Mouse (Mus musculus) R1 (cell line): ENCODE data around the gene Casp14.

Experiments
- DNase-seq: peaks from one replicate; pipeline ENCODE4 v3.0.0-alpha.2; 2018; ENCODE audit warnings: low read depth, low spot score

Gene Casp14

DNA sequence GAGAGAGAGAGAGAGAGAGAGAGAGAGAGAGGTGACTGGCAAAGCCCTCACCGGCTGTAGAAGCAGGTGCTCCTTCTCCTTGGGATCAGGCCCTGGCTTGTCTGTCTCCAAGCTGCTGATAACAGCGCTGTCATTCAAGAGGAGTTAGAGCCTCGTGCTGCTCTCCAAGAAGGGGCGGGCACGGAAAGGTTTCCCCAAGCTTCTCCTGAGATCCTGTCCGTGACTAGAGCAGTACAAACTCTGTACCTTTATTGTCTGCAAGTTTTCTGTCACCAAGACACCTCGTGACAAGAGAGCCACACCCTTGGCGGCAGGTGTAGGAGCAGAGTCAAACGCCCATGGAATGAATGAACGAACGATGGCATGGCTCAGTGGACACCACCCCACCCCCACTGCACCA lies at the start of gene Casp14:
Gene Casp14 (minus strand): TSS at position 239 of the 400 bp plus-strand sequence.
- DNase-seq: no peak

DNA sequence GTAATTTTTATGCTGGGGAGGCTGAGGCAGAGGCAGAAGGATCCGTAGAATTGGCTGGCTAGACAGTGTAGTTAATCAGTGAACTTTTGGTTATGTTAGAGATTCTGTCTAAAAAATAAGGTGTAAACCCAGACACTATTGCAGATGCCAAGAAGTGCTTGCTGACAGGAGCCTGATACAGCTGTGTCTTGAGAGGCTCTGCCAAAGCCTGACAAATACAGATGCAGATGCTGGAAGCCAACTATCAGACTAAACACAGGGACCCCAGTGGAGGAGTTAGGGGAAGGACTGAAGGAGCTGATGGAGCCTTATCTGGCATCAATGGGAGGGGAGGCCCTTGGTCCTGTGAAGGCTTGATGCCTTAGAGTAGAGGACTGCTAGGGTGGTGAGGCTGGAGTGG lies 47.5 kb upstream of the Casp14 start:
- no peak for DNase-seq

DNA sequence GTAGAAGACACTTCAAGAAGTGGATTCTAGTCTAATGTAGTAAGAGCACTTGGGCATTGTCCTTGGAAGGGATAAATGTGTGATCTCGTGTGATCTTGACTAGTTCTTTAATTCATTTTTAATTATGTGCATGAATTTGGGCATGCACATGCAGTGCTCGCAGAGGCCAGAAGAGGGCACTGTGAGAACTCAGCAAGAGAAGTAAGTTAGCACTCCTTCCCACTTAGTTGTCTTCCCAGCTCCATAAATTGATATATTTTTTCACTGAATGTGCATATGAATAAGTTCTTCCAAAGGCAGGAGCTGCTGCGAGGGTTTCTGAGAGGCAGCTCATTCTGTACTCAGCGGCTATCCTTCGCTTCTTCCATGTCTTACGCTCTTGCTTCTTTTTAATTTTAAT lies 37.9 kb upstream of the Casp14 start:
- DNase-seq: peak; percentile 66

DNA sequence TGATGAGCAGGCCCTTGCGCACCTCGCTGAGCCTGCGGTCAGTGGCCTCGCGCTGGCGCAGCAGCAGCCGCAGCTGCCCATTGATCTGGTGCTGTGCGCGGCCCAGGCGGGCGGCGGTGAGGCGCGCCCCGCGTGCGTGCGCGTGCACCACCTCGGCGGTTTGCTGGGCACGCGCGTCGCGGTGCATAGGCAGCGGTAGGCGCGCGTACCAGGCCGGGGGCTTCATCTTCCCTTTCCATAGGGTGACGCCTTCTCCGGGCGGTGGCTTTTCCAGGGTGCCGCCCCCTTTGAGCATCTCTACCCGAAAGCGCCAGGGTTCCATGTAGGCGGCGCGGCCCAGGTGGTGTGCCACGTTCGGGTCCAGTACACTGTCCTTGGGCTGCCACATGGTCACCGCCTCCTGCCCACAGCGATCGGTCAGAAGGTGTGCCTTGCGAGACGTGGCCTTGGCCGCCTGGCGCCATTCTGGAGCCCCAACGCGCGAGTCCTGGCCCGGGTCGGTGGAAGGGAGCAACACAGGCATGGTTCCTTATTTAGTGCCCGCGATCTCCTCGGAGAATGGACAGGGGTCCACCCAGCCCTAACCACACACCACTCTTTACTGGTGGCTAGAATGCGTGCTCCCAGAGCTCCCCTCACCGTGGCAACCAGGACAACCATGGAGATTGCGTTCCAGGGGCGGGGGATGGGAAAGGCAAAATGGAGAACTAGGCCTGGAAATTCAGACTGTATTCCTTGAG lies 34.5 kb upstream of the Casp14 start, which contains the start of gene Ccdc105:
Gene Ccdc105 (minus strand): TSS at position 614 of the 740 bp plus-strand sequence.
- peak; percentile 88 for DNase-seq

DNA sequence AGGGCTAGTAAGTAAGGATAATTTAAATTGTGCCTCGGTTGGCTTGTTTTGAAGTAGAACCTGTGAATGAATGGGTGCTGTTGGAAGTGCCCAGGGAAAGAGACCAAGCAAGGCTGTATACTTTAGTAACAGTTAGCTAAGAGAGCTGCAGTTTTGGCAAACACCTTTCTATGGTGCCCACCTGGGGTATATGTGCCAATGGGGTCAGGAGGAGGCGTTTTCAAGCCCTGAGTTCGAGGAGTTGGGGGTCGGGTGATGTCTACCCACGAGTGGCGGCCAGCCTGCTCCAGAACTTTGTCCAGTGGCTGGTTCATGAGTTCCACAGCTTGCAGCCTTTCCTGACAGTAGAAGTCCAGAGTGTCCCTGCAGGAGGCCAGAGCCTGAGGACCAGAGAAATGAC lies 30.9 kb upstream of the Casp14 start:
- no peak for DNase-seq

DNA sequence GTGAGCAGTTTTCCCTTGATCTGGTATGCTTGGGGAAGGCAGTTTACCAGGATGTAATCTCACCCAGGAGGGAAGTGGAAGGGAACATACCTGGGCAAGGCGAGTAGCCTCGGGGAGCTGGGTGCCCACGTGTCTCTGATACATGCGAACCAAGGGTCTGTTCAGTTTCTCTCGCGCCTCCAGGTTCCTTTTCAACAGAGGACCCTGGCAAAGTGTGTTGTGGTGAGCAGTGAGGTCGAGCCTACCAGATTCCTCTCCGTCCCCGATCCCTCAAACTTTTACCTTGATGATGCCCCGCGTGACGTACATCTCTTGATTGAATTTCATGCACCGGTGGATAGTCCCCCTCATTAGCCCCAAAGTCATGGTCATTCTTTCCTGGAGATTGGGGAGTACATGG lies 30.1 kb upstream of the Casp14 start:
- no peak for DNase-seq

DNA sequence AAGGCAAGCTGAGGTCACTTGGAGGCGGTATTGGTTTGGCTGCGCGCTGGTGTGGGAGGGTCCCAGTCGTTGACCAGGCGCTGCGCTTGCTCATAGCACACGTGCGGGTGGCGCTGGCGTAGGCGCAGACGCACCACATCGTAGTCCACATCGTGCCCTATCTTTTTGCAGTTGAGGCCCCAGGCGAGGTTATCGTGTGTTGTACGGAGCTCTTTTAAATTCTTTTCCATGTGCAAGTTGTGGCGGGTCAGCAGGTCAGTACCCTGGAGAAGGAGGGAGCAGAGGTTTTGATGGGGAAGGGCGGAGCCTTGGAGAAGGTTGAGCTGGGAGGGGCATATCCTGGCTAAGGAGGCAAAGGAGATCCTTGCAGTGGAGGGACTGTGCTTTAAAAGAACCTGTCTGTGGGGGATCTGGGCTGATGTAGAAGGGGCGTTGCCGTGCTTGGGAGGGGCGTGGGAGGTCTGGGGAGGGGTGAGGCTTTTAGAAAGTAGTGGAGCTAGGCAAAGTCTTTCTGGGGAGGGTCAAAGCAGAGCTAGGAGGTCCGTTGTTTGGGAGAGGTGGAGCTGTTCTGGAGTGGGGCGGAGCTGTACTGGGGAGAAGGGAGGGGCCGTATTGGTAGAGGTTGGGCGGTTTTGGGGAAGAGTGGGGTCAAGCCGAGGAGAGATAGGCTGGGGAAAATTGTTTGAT lies 29.1 kb upstream of the Casp14 start:
- peak; percentile 95 for DNase-seq

DNA sequence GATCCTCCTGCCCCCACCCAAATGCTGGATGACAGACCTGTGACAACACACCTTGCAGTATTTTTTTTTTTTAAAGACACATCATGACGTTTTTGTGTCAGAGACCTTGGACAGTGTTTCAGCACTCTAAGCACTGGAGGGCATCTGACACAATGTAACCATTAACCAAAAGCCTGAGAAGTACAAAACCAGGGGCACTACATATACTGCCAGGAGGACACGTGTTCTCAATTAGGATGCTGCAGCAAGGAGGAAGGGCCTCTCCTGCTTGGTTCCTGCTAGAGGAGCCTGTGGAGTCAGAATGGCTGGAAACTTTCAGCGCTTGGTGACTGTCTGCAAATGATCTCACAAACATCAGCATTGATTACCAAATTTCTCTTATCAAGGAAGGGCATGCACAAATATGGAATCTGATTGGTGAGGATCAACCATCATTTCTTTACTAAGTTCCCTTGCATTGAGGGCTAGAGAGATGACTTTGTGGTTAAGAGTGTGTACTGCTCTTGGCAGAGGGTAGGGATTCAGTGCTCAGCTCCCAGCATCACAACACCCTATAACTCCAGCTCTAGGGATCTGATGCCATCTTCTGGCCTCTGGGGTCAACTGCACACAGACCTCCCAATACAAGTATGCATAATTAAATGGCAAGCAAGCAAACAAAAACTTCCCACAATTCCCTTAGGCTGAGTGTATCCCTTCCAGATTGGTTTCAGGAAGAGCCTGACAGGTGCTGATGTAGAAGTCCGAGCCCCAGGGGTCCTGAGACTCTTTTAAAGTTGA lies 27.5 kb upstream of the Casp14 start:
- DNase-seq: peak; percentile 74

DNA sequence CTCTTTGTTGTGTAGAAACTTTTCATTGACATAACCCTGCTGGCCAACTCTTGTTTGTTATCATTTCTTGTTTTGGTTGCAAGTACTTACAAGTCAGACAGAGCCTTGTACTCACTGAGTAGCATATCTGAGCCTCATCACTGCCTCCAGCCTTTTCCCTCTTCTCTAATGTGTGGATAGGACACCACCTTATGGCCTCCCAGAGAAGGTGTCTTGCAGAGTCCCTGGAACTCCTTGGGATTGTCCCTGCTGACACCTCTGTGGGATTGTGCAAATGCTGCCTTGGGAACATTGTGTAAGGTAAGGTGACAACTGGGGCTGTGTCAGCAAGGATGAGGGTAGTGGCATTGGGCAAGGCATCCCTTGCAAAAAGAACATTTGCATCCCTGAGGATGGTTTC lies 25.6 kb upstream of the Casp14 start:
- no peak for DNase-seq

DNA sequence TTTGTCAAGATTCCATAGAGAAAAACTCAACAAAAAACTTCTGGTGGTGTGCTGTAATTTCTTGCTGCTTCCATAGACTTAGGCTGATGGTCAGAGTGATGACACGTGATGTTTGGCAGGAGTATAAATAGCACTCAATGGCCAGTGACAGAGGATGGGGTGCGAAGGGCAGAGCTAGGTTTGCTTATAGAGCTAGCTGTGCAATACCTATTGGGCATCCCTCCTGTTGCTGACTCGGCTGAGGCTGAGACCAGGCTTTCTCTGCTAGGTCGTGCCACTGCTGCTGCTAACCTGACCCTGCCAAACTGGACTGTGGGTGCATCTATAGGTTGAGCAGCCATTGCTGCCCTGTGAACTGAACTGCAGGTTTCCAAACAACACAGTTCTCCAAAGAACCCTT lies 21.7 kb upstream of the Casp14 start:
- no peak for DNase-seq

DNA sequence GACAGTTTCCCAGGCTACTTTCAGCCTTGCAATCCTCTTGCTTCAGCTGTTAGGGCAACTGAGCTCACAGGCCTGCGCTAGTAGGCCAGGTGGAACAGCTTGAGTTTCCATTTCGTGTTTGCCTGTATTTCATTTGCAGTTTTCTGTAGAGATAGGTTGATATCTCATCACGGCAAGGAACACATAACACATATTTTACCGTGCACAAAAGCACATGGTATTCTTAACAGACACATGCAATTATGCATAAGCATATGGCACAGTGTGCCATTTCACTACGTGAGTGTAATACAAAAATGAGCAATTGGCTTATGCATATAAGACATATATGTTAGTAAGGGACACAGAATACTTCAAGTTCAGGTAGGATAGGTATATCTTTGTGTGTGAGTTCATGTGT lies 9.8 kb upstream of the Casp14 start:
- no peak for DNase-seq

DNA sequence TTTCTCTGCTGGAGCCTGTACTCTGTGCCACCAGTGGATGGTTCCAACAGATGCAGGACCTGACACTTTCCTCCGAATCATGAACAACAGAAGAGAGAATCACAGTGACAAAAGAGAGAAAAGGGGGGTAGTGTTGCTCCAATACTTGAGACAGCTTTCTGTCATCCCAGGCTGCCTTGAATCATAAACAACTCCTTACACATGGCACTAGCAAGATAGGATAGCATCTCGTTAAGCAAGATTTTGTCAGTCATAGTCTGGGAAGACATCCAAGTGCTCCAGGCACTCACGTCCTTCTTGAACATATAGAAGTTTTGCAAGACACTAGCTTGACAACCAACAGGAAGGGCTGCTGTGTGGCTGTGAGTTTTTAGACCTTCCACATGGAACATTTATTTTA lies 8.9 kb upstream of the Casp14 start:
- no peak for DNase-seq

DNA sequence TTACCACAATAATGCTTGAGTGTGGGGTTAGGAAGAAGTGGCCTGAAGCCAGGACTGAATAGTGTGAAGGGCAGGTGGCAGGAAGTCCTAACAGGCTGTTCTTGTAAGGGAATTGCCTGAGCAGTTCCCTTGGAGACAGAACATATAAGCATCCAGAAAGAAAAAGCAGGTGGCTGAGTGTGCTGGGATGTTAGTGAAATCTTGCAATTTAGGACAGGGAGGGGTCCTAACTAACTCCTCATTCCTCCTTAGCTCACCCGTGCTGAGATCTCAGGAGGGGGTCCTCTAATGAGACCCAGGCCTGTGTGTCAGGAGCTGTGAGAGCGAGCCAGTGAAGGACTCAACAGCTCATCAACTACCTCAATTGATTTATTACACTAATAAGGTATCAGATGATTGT lies 5.3 kb upstream of the Casp14 start:
- DNase-seq: no peak

DNA sequence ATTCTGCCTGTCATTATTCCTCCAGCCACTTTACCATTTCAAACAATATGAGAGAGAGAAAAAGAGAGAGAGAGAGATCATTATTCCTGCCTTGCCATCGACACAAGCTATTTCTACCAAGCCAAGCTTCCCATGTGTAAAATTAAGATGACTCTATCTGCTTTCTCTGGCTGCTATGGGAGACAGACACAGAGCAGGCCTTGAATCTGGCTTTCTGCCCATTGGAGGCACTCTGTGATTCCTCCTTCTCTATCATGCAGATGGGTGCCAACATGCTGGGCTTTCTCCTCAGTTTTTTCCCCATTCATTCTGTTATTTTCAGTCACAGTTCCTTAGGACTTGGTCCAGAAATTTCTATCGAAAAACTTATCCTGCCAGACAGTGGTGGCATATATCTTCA lies 4.6 kb upstream of the Casp14 start:
- DNase-seq: no peak

DNA sequence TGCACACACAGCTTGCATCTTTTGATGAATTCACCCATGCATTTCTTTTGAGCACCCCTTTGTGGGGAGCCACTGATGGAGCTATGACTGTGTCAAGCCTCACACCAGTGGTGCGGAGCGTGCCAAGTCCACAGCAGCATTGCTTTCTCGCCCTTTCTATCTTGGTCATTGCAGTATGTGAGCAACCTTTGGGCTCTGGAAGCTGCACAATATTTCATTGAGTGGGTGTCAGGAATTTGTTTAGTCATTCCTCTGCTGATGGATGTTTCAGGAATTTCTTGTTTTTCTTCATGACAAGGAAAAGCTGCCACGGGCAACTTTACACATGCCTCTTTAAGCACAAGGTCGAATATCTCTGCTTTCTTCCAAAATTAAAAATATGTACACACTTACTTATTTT lies 3.9 kb upstream of the Casp14 start:
- no peak for DNase-seq

DNA sequence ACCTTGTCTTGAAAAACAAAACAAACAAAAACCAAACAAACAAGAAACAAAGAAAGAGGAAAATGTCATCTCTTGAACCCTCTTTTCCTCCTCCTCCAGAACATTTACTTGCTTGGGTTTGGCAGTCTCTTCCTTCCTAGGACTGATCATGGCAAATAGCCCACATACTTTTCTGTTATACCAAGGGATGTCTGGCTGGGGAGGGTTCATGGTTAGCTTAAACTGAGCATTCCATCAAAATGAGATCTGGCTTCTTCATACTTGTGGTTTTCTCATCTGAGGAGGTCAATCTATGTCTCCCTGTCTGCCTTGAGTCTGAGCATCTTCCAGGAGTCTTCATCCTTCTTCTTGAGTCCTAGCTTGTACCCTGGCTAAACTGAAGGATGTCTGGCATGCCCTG lies 1.9 kb downstream of the Casp14 start:
- DNase-seq: no peak

DNA sequence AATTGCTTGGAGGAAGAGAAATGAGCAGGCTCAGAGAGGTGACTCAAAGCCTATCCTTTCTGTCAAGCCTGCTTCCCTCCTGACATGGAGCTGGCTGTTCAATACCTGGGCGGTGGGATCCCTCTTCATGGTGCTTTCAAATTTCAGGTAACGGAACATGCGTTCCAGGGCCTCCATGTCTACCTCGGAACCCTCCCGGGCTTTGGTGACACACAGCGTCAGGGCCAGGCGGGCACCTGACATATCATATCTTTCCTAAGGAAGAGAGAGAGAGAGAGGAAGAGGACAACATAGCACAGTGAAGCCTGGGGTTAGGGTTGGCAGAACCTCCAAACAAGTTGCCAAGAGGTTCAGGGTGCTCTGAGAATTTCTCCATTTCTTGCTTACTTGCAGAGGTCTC lies 2.9 kb downstream of the Casp14 start:
- DNase-seq: no peak

DNA sequence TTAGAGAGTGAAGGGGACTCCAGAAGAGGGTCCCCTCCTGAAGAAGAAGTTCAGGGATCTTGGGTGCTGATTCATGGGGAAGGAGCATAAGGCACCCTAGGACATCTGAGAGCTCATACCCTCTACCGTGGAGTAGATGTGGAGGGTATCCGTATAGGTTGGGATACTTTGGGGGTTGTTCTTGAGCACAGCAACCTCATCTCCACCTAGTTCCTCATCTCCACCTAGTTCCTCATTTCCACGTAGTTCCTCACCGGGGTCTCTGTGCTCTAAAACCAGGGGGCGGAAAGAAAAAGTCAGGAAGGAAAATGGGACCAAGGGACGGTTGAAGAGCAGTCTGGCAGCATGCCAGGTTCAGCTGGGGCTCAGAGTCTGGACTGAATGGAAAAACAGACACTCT lies 4.0 kb downstream of the Casp14 start:
- no peak for DNase-seq

DNA sequence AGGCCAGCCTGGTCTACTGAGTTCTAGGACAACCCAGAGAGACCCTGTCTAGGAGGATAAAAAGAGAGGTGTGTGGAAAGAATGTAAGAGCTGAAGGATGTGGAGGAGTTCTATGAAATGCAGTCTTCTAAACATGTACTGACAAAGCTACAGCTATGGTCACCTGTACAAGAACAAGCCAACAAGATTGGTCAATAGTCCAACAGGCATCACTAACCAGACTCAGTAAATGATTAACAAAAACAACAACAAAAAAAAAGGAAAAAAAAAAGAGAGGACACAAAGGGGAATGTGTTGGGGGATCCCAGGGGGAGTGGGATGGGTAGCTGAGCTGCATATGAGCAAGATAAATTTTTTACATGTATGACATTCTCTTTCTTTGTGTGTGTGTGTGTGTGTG lies 7.4 kb downstream of the Casp14 start:
- no peak for DNase-seq

DNA sequence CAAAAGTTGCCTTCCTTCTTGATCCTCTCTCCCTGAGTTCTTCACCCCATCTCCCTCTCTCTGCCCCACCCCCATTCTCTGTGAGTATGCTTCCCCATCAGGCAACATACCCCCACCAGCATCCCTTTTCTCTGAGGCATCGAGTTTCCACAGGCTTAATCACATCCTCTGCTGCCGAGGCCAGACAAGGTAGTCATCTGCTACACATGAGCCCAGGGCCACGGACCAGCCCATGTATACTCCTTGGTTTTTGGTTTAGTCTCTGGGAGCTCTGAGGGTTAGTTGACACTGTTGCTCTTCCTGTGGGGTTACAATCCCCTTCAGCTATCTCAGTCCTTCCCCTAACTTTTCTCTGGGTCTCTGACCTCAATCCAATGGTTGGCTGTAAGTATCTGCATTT lies 17.2 kb downstream of the Casp14 start:
- no peak for DNase-seq

DNA sequence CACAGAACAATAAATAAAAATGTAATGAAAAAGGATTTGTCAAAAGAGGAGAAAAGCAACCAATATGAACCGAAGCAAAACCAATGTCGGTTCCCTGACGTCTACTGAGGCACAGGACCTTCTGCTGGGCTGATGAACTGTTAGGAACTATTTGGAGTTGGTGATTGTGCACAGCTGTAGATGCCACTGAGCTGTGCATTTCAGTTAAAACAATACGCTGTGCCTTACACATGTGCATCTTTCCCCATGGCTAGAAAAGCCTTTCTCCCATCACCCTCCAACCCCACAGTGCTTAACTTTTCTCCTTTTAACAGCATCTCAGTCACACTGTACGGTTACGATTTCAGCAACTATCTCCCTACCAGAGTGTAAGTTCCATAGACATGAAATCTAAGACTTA lies 28.1 kb downstream of the Casp14 start:
- no peak for DNase-seq

DNA sequence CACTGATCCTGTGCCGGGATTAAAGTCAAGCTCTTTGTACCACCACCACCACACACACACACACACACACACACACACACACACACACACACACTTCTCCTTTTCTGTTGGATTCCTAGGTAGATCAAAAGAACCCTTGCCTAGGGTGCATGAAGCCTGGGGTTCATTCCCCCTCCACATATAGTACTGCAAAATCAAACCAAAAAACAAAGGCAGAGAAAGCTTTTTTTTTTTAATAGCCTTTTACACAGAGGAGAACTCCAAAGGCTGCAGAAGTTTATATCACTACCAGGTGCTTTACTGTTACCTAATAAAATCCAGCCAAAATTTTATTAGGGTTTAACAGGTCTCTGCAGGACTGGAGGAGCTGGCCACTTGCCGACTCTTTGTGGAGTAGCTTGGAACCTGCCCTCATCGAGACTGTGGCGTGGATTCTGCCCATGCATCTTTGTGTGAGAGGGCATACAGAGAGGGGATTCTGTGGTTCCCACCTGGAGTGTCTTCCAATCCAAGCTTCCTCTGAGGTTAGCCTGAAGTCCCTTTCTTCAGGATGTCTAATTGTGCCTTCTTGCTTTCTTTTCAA lies 31.0 kb downstream of the Casp14 start:
- no peak for DNase-seq
